Mouse (Mus musculus): ENCODE data around the gene Fbxw7. TPM values are rescaled to one million over a fixed set of nuclear protein-coding genes. Genes with fewer than 3 reads are reported as not detected.
A peak's percentile ranks its signal among the peaks of the same experiment; 100 is the strongest.

The Fbxw7 gene
- polyA plus RNA-seq, 1 experiment from 2014 or later, result 8.0 TPM

GRCm38 (mm10) chr3:84808906-84809305 is 6.2 kb upstream of the Fbxw7 start:
- Histone ChIP-seq H3K36me3 (no peaks in the 10 kb centered on the region), H3K4me1 (peaks cover 11% of the 10 kb centered on the region), H3K27me3 (ENCODE audit: low read depth, poor library complexity, severe bottlenecking) (no peaks in the 10 kb centered on the region), H3K4me3 (no peak overlapping the region), H3K27ac (no peak overlapping the region), H3K9me3 (replicated peaks) (no peaks in the 10 kb centered on the region)
- DNase-seq (ENCODE audit: low spot score), result no peak

- Histone ChIP-seq H3K27me3 (ENCODE audit: low read depth, poor library complexity, severe bottlenecking) (no peaks in the 10 kb centered on the region), H3K36me3 (no peaks in the 10 kb centered on the region), H3K4me1 (peaks cover 16% of the 10 kb centered on the region), H3K27ac (no peak overlapping the region), H3K4me3 (no peak overlapping the region), H3K9me3 (replicated peaks) (no peaks in the 10 kb centered on the region)
- no peak for DNase-seq (ENCODE audit: low spot score)
These were observed 4.3 kb upstream of the Fbxw7 start for GRCm38 (mm10) chr3:84810803-84811202.

GRCm38 (mm10) chr3:84813436-84814156 is 1.5 kb upstream of the Fbxw7 start:
- peaks cover 25% of the 10 kb centered on the region for H3K4me1 ChIP-seq
- H3K27ac ChIP-seq, result peak overlapping the region; percentile 91
- DNase-seq (ENCODE audit: low spot score), result no peak
- peak overlapping the region; percentile 98 for H3K4me3 ChIP-seq
- H3K36me3 ChIP-seq, result 0 out of 2 replicates have a peak, but pooled peaks cover 1% of the 10 kb centered on the region
- H3K9me3 ChIP-seq (replicated peaks), result no peaks in the 10 kb centered on the region
- 2% methylated on average over 29 of the region's 29 CpGs for WGBS
- no peaks in the 10 kb centered on the region for H3K27me3 ChIP-seq (ENCODE audit: low read depth, poor library complexity, severe bottlenecking)

- H3K4me1 ChIP-seq, result peaks cover 25% of the 10 kb centered on the region
- DNase-seq (ENCODE audit: low spot score), result peak; percentile 100
- H3K9me3 ChIP-seq (replicated peaks), result no peaks in the 10 kb centered on the region
- H3K4me3 ChIP-seq, result peak overlapping the region; percentile 98
- under 1% methylated on average over 59 of the region's 60 CpGs for WGBS
- H3K36me3 ChIP-seq, result peaks cover 3% of the 10 kb centered on the region; the same call in 1 of the 2 replicates
- peak overlapping the region; percentile 91 for H3K27ac ChIP-seq
- no peaks in the 10 kb centered on the region for H3K27me3 ChIP-seq (ENCODE audit: low read depth, poor library complexity, severe bottlenecking)
These were observed 809 bp upstream of the Fbxw7 start for GRCm38 (mm10) chr3:84814157-84814761.

- H3K9me3 ChIP-seq (replicated peaks), result no peaks in the 10 kb centered on the region
- 0% methylated on average over 29 of the region's 29 CpGs for WGBS
- peak overlapping the region; percentile 98 for H3K4me3 ChIP-seq
- H3K27ac ChIP-seq, result peak overlapping the region; percentile 91
- H3K27me3 ChIP-seq (ENCODE audit: low read depth, poor library complexity, severe bottlenecking), result no peaks in the 10 kb centered on the region
- DNase-seq (ENCODE audit: low spot score), result peak; percentile 49
- peaks cover 7% of the 10 kb centered on the region; the same call in 1 of the 2 replicates for H3K36me3 ChIP-seq
- H3K4me1 ChIP-seq, result peaks cover 25% of the 10 kb centered on the region
These were observed 393 bp downstream of the Fbxw7 start for GRCm38 (mm10) chr3:84815461-84815860.

GRCm38 (mm10) chr3:84816951-84817350 is 1.9 kb downstream of the Fbxw7 start:
- DNase-seq (ENCODE audit: low spot score), result no peak
- Histone ChIP-seq H3K27me3 (ENCODE audit: low read depth, poor library complexity, severe bottlenecking) (no peaks in the 10 kb centered on the region), H3K36me3 (peaks cover 7% of the 10 kb centered on the region; the same call in 1 of the 2 replicates), H3K4me1 (peaks cover 25% of the 10 kb centered on the region), H3K9me3 (replicated peaks) (no peaks in the 10 kb centered on the region), H3K27ac (no peak overlapping the region), H3K4me3 (no peak overlapping the region)
- 82% methylated on average over 1 of the region's 1 CpGs for WGBS

GRCm38 (mm10) chr3:84820654-84821201 is 5.7 kb downstream of the Fbxw7 start:
- no peak overlapping the region for H3K4me3 ChIP-seq
- WGBS, result 80% methylated on average over 2 of the region's 2 CpGs
- DNase-seq (ENCODE audit: low spot score), result no peak
- peaks cover 7% of the 10 kb centered on the region; the same call in 1 of the 2 replicates for H3K36me3 ChIP-seq
- no peaks in the 10 kb centered on the region for H3K9me3 ChIP-seq (replicated peaks)
- H3K4me1 ChIP-seq, result peaks cover 10% of the 10 kb centered on the region
- H3K27me3 ChIP-seq (ENCODE audit: low read depth, poor library complexity, severe bottlenecking), result no peaks in the 10 kb centered on the region
- no peak overlapping the region for H3K27ac ChIP-seq

GRCm38 (mm10) chr3:84825990-84826389 is 10.9 kb downstream of the Fbxw7 start:
- Histone ChIP-seq H3K9me3 (replicated peaks) (no peaks in the 10 kb centered on the region), H3K4me1 (no peaks in the 10 kb centered on the region), H3K27ac (no peak overlapping the region), H3K4me3 (no peak overlapping the region), H3K27me3 (ENCODE audit: low read depth, poor library complexity, severe bottlenecking) (no peaks in the 10 kb centered on the region), H3K36me3 (no peaks in the 10 kb centered on the region)
- WGBS, result 60% methylated on average over 5 of the region's 5 CpGs
- no peak for DNase-seq (ENCODE audit: low spot score)

- WGBS, result 93% methylated on average over 3 of the region's 3 CpGs
- H3K4me1 ChIP-seq, result no peaks in the 10 kb centered on the region
- H3K27ac ChIP-seq, result no peak overlapping the region
- H3K9me3 ChIP-seq (replicated peaks), result no peaks in the 10 kb centered on the region
- DNase-seq (ENCODE audit: low spot score), result no peak
- no peak overlapping the region for H3K4me3 ChIP-seq
- no peaks in the 10 kb centered on the region for H3K36me3 ChIP-seq
- no peaks in the 10 kb centered on the region for H3K27me3 ChIP-seq (ENCODE audit: low read depth, poor library complexity, severe bottlenecking)
These were observed 11.3 kb downstream of the Fbxw7 start for GRCm38 (mm10) chr3:84826405-84826804.

GRCm38 (mm10) chr3:84826938-84827337 is 11.9 kb downstream of the Fbxw7 start:
- WGBS, result 90% methylated on average over 3 of the region's 3 CpGs

GRCm38 (mm10) chr3:84827617-84828016 is 12.5 kb downstream of the Fbxw7 start:
- H3K27ac ChIP-seq, result no peak overlapping the region
- H3K4me1 ChIP-seq, result no peaks in the 10 kb centered on the region
- no peak for DNase-seq (ENCODE audit: low spot score)
- H3K27me3 ChIP-seq (ENCODE audit: low read depth, poor library complexity, severe bottlenecking), result no peaks in the 10 kb centered on the region
- no peaks in the 10 kb centered on the region for H3K36me3 ChIP-seq
- WGBS, result 87% methylated on average over 4 of the region's 4 CpGs
- H3K4me3 ChIP-seq, result no peak overlapping the region
- no peaks in the 10 kb centered on the region for H3K9me3 ChIP-seq (replicated peaks)

More at GRCm38 (mm10) chr3:84826938-84827337, 11.9 kb downstream of the Fbxw7 start:
- no peak overlapping the region for H3K4me3 ChIP-seq
- DNase-seq (ENCODE audit: low spot score), result no peak
- no peak overlapping the region for H3K27ac ChIP-seq
- H3K27me3 ChIP-seq (ENCODE audit: low read depth, poor library complexity, severe bottlenecking), result no peaks in the 10 kb centered on the region
- H3K4me1 ChIP-seq, result no peaks in the 10 kb centered on the region
- no peaks in the 10 kb centered on the region for H3K9me3 ChIP-seq (replicated peaks)
- no peaks in the 10 kb centered on the region for H3K36me3 ChIP-seq

GRCm38 (mm10) chr3:84829366-84829765 is 14.3 kb downstream of the Fbxw7 start:
- no peak for DNase-seq (ENCODE audit: low spot score)
- no peaks in the 10 kb centered on the region for H3K36me3 ChIP-seq
- H3K27ac ChIP-seq, result no peak overlapping the region
- H3K9me3 ChIP-seq (replicated peaks), result no peaks in the 10 kb centered on the region
- H3K27me3 ChIP-seq (ENCODE audit: low read depth, poor library complexity, severe bottlenecking), result no peaks in the 10 kb centered on the region
- 94% methylated on average over 1 of the region's 1 CpGs for WGBS
- H3K4me3 ChIP-seq, result no peak overlapping the region
- no peaks in the 10 kb centered on the region for H3K4me1 ChIP-seq

GRCm38 (mm10) chr3:84836029-84836428 is 21.0 kb downstream of the Fbxw7 start:
- H3K27me3 ChIP-seq (ENCODE audit: low read depth, poor library complexity, severe bottlenecking), result no peaks in the 10 kb centered on the region
- DNase-seq (ENCODE audit: low spot score), result no peak
- no peaks in the 10 kb centered on the region for H3K9me3 ChIP-seq (replicated peaks)
- WGBS, result 89% methylated on average over 5 of the region's 5 CpGs
- no peak overlapping the region for H3K27ac ChIP-seq
- no peaks in the 10 kb centered on the region for H3K4me1 ChIP-seq
- H3K36me3 ChIP-seq, result 0 out of 2 replicates have a peak, but pooled peaks cover 3% of the 10 kb centered on the region
- H3K4me3 ChIP-seq, result no peak overlapping the region

Data from limb, embryonic 10.5 days (tissue).